Mouse (Mus musculus) liver, embryonic 11.5 days (tissue): Measurements from ENCODE around the gene 2210407C18Rik. TPM values are rescaled to one million over a fixed set of nuclear protein-coding genes. Genes with fewer than 3 reads are reported as not detected.

Source experiments
- ATAC-seq: fragments of 200-750 bp; cut with Nextera tagmentation; replicated peaks from 2 replicates; pipeline ENCODE4 v1.8.0; 2017; ENCODE audit warnings: moderate number of reproducible peaks, mild to moderate bottlenecking, moderate TSS enrichment, moderate library complexity; ENCODE audit not compliant: low FRiP score
- DNase-seq: peaks from one replicate; pipeline ENCODE4 v3.0.0-alpha.2; 2017; ENCODE audit warnings: low spot score
- H3K27ac ChIP-seq: fragments of 300-500 bp; sonication (generic); 2 replicates; pipeline ENCODE4 v1.5.1; 2014; ENCODE audit warnings: mild to moderate bottlenecking, low read depth, low read length, control low read depth
- H3K27me3 ChIP-seq: fragments of 300-500 bp; sonication (generic); replicated peaks from 2 replicates; pipeline ENCODE4 v1.6.1; 2014; ENCODE audit warnings: low read length, mixed read lengths; ENCODE audit not compliant: control insufficient read depth, insufficient read depth
- H3K36me3 ChIP-seq: fragments of 300-500 bp; sonication (generic); 2 replicates; pipeline ENCODE4 v1.6.1; 2014; ENCODE audit warnings: mild to moderate bottlenecking, low read length, moderate library complexity, mixed read lengths; ENCODE audit not compliant: control insufficient read depth, insufficient read depth
- H3K4me1 ChIP-seq: fragments of 300-500 bp; sonication (generic); replicated peaks from 2 replicates; pipeline ENCODE4 v1.6.1; 2014; ENCODE audit warnings: low read length, mixed read lengths; ENCODE audit not compliant: control insufficient read depth, insufficient read depth
- H3K4me2 ChIP-seq: fragments of 300-500 bp; sonication (generic); 2 replicates; pipeline ENCODE4 v1.6.1; 2014; ENCODE audit warnings: mild to moderate bottlenecking, control low read depth, moderate library complexity
- H3K4me3 ChIP-seq: fragments of 300-500 bp; sonication (generic); 2 replicates; pipeline ENCODE4 v1.5.1; 2014; ENCODE audit warnings: low read depth, low read length, control low read depth
- H3K9ac ChIP-seq: fragments of 300-500 bp; sonication (generic); 2 replicates; pipeline ENCODE4 v1.6.1; 2014; ENCODE audit warnings: low read depth, low read length, control low read depth
- H3K9me3 ChIP-seq: fragments of 300-500 bp; sonication (generic); 2 replicates; pipeline ENCODE4 v1.6.1; 2016; ENCODE audit warnings: low read length, inconsistent platforms, mixed read lengths; ENCODE audit not compliant: control insufficient read depth
- WGBS: fragments of 180-500 bp; shearing (Covaris S2); extraction: QIAGEN DNeasy Blood & Tissue Kit; methylation state at CpG from one replicate; pipeline ENCODE4 v1.1.7; 2014; 5-methylcytosine and 5-hydroxymethylcytosine counted together
- polyA plus RNA-seq: library from polyadenylated mRNA; unstranded; fragments of >200 nt; fragmentation: Nextera tagmentation; extraction: Ambion mirVana; gene quantifications from 2 replicates; pipeline ENCODE4 v1.2.1, GENCODE M21; 2014

The 2210407C18Rik gene
- polyA plus RNA-seq, 1 experiment from 2014 or later, result not detected

GRCm38 (mm10) chr11:58587898-58588348 lies 28.0 kb downstream of the 2210407C18Rik start:
- peak overlapping the region; percentile 35 for H3K27ac ChIP-seq
- ATAC-seq, result peak; percentile 99

DNA sequence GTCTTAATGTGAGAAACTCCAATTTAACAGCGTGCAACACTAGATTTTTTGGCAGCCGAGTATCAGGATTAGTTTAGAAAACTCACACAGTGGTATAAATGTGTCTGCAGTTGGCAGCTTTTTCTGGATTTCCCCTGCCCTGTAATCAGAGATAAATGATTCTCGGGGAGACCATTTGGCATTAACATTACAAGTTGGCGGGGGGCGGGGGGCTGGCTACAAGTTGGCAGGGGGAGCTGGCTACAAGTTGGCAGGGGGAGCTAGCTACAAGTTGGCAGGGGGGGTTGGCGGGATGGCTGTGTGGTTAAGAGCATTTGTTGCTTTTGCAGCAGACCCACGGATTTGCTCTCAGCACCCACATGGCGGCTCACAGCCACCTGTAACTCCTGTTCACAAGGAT lies 37.2 kb downstream of the 2210407C18Rik start:
- no peak for DNase-seq
- ATAC-seq, result no peak
- Histone ChIP-seq H3K36me3 (no peaks in the 10 kb centered on the region), H3K27me3 (no peaks in the 10 kb centered on the region), H3K9ac (no peak overlapping the region), H3K4me3 (no peak overlapping the region), H3K4me2 (no peak overlapping the region), H3K27ac (no peak overlapping the region), H3K9me3 (no peaks in the 10 kb centered on the region), H3K4me1 (no peaks in the 10 kb centered on the region)
- WGBS, result 68% methylated on average over 8 of the region's 8 CpGs

More at GRCm38 (mm10) chr11:58587898-58588348, 28.0 kb downstream of the 2210407C18Rik start:
- H3K4me3 ChIP-seq, result no peak overlapping the region
- H3K9ac ChIP-seq, result no peak overlapping the region
- H3K4me2 ChIP-seq, result peak overlapping the region; percentile 13
- 43% methylated on average over 7 of the region's 7 CpGs for WGBS
- no peaks in the 10 kb centered on the region for H3K9me3 ChIP-seq
- H3K27me3 ChIP-seq, result no peaks in the 10 kb centered on the region
- no peaks in the 10 kb centered on the region for H3K36me3 ChIP-seq
- H3K4me1 ChIP-seq, result no peaks in the 10 kb centered on the region
- DNase-seq, result peak; percentile 51

DNA sequence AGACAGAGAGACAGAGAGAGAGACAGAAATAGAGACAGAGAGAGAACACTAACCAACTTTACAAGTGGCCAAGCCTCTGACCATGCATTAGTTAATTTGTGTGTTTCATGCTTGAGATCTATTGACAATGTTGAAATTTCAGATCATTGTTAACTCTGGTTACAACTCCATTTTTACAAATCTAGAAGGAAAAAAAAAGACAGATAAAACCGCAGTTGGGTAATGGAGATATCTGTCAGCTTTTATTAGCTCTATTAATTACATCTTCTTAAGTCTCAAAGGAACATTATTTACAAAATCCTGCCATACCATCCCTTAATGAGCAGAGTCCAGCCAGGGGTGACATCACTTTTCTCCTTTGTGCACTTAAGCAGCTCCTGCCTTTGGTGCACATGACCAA lies 38.4 kb downstream of the 2210407C18Rik start, which contains the start of gene Olfr325:
TSS of gene Olfr325 (plus strand) at position 301 of the 400 bp plus-strand sequence.
- no peak for ATAC-seq
- H3K27me3 ChIP-seq, result no peaks in the 10 kb centered on the region
- no peak within 1 kb of the TSS for H3K4me2 ChIP-seq
- no peak within 1 kb of the TSS for H3K27ac ChIP-seq
- no peak for DNase-seq
- H3K4me1 ChIP-seq, result no peaks in the 10 kb centered on the region
- WGBS, result 64% methylated on average over 1 of the region's 1 CpGs
- H3K9me3 ChIP-seq, result no peaks in the 10 kb centered on the region
- H3K9ac ChIP-seq, result no peak within 1 kb of the TSS
- H3K4me3 ChIP-seq, result no peak within 1 kb of the TSS
- no peaks in the 10 kb centered on the region for H3K36me3 ChIP-seq

DNA sequence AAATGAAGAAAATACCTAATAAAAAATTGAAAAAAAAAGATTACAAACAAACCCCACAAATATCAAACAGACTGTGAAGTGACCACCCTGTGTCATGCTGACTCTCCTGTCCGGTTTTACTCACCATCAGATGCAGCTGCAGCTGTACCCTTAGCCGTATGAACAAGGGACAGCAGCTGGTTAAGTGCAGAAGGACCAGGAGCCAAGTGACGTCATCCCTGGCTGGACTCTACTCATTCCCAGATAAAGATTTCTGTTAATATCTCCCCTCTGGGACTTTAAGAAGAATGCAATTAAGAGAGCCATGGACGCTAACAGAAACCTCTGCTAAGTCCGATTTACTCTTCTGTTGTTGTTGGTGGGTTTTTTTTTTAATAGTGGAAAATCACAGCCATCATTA lies 45.5 kb downstream of the 2210407C18Rik start, which contains the start of gene Olfr224:
TSS of gene Olfr224 (minus strand) at position 149 of the 400 bp plus-strand sequence.
- H3K9ac ChIP-seq, result no peak within 1 kb of the TSS
- no peaks in the 10 kb centered on the region for H3K36me3 ChIP-seq
- no peak within 1 kb of the TSS for H3K27ac ChIP-seq
- H3K4me3 ChIP-seq, result no peak within 1 kb of the TSS
- no peak within 1 kb of the TSS for H3K4me2 ChIP-seq
- no peak for DNase-seq
- H3K9me3 ChIP-seq, result no peaks in the 10 kb centered on the region
- 80% methylated on average over 5 of the region's 5 CpGs for WGBS
- H3K27me3 ChIP-seq, result no peaks in the 10 kb centered on the region
- ATAC-seq, result no peak
- H3K4me1 ChIP-seq, result no peaks in the 10 kb centered on the region

Other genes starting within 250 kb of the 2210407C18Rik start
- gene Lypd8, start 237.0 kb downstream of the 2210407C18Rik start, polyA plus RNA-seq, result 0.14 and 0.27 TPM in 2 replicates
- not detected in 2 replicates for gene 1810065E05Rik, start 195.0 kb downstream of the 2210407C18Rik start, polyA plus RNA-seq
- gene Gm12253, start 183.5 kb downstream of the 2210407C18Rik start, polyA plus RNA-seq, result not detected in 2 replicates
- gene Lypd9, start 163.2 kb downstream of the 2210407C18Rik start, polyA plus RNA-seq, result not detected in 2 replicates
- gene Olfr30, start 153.8 kb downstream of the 2210407C18Rik start, polyA plus RNA-seq, result not detected in 2 replicates
- not detected in 2 replicates for gene Olfr332, start 123.5 kb downstream of the 2210407C18Rik start, polyA plus RNA-seq
- not detected in 2 replicates for gene Olfr331, start 113.5 kb downstream of the 2210407C18Rik start, polyA plus RNA-seq
- not detected in 2 replicates for gene Olfr330, start 81.2 kb downstream of the 2210407C18Rik start, polyA plus RNA-seq
- gene Olfr329-ps, start 69.7 kb downstream of the 2210407C18Rik start, polyA plus RNA-seq, result not detected in 2 replicates
- 0.05 and 0.08 TPM in 2 replicates for gene Olfr328, start 60.4 kb downstream of the 2210407C18Rik start, polyA plus RNA-seq
- not detected in 2 replicates for gene Olfr224, start 45.5 kb downstream of the 2210407C18Rik start, polyA plus RNA-seq
- not detected in 2 replicates for gene Olfr325, start 38.3 kb downstream of the 2210407C18Rik start, polyA plus RNA-seq
- gene Olfr324, start 21.0 kb downstream of the 2210407C18Rik start, polyA plus RNA-seq, result not detected in 2 replicates
- not detected in 2 replicates for gene Olfr323, start 14.4 kb upstream of the 2210407C18Rik start, polyA plus RNA-seq
- 5.6 and 6.4 TPM in 2 replicates for gene Trim58, start 24.4 kb upstream of the 2210407C18Rik start, polyA plus RNA-seq
- not detected in 2 replicates for gene Olfr322, start 42.7 kb upstream of the 2210407C18Rik start, polyA plus RNA-seq
- not detected in 2 replicates for gene Olfr320, start 65.0 kb upstream of the 2210407C18Rik start, polyA plus RNA-seq
- gene Olfr319, start 83.1 kb upstream of the 2210407C18Rik start, polyA plus RNA-seq, result not detected in 2 replicates
- gene Olfr318, start 107.9 kb upstream of the 2210407C18Rik start, polyA plus RNA-seq, result not detected in 2 replicates
- gene Olfr317, start 123.1 kb upstream of the 2210407C18Rik start, polyA plus RNA-seq, result not detected in 2 replicates
- not detected in 2 replicates for gene Olfr316, start 136.7 kb upstream of the 2210407C18Rik start, polyA plus RNA-seq
- gene Olfr315, start 157.1 kb upstream of the 2210407C18Rik start, polyA plus RNA-seq, result not detected in 2 replicates
- not detected in 2 replicates for gene Olfr314, start 166.9 kb upstream of the 2210407C18Rik start, polyA plus RNA-seq
- 0.70 and 0.86 TPM in 2 replicates for gene Fam183b, start 185.9 kb upstream of the 2210407C18Rik start, polyA plus RNA-seq
- gene Olfr313, start 198.9 kb upstream of the 2210407C18Rik start, polyA plus RNA-seq, result not detected in 2 replicates
- gene Olfr312, start 213.2 kb upstream of the 2210407C18Rik start, polyA plus RNA-seq, result not detected in 2 replicates
- gene Olfr311, start 223.2 kb upstream of the 2210407C18Rik start, polyA plus RNA-seq, result not detected in 2 replicates
- gene Gm12258, start 231.1 kb upstream of the 2210407C18Rik start, polyA plus RNA-seq, result 4.3 and 5.2 TPM in 2 replicates